Mouse (Mus musculus): ENCODE data around the gene Rbfox3.

DNA sequence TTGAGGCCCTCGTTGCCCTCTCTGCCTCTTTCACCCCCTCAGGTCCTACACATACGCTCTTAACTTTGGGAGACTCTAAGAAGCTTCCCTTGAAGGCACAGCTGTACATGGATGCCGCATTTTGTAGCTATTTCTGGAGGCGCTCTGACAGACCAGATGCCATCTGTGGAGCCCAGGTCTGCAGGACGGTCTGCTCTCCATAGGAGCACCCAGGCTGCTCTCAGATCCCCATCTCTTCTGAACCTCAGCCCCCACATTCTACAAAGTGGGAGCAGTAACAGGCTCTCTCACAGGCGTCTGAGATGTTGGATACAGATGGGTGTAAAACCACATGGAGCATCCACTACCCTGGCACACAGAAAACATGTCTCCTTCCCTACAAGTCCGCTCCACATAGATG is 218.1 kb downstream of the Rbfox3 start:
- TF ChIP-seq CTCF (IDR thresholded peaks at IDR 0.05; ENCODE audit: low read depth), result no peak
- TF ChIP-seq EP300 (optimal IDR thresholded peaks at IDR 0.05), result no peak

All from stomach, postnatal 0 days (tissue).